Mouse (Mus musculus): ENCODE results near the gene Sntb2. TPM values are rescaled to one million over a fixed set of nuclear protein-coding genes. Genes with fewer than 3 reads are reported as not detected.

Gene Sntb2
- 6.9 and 8.9 TPM in 2 replicates for polyA plus RNA-seq (2016; fragmentation: Nextera tagmentation; extraction: Ambion mirVana)

GRCm38 (mm10) chr8:106935324-106935869 lies at the start of gene Sntb2:
Gene Sntb2 (plus strand): TSS chr8:106935750.
- ATAC-seq (ENCODE audit: low FRiP score): peak; percentile 89
- WGBS: under 1% methylated on average over 41 of the region's 41 CpGs
- peak within 1 kb of the TSS; percentile 78 for H3K4me2 ChIP-seq

GRCm38 (mm10) chr8:106887336-106888189 lies 48.0 kb upstream of the Sntb2 start:
- Histone ChIP-seq H3K9me3 (no peaks in the 10 kb centered on the region), H3K4me1 (peaks cover 14% of the 10 kb centered on the region), H3K27ac (no peak overlapping the region), H3K36me3 (replicated peaks) (peaks cover 43% of the 10 kb centered on the region), H3K4me3 (replicated peaks) (no peak overlapping the region), H3K9ac (no peak overlapping the region), H3K27me3 (no peaks in the 10 kb centered on the region), H3K4me2 (no peak overlapping the region)
- ATAC-seq (ENCODE audit: low FRiP score): peak; percentile 66; the same call in 1 of the 2 replicates
- WGBS: 49% methylated on average over 5 of the region's 5 CpGs

More at GRCm38 (mm10) chr8:106935324-106935869, at the start of gene Sntb2:
- Histone ChIP-seq H3K4me1 (peaks cover 31% of the 10 kb centered on the region), H3K9me3 (no peaks in the 10 kb centered on the region), H3K27me3 (peaks cover 36% of the 10 kb centered on the region), H3K4me3 (replicated peaks) (peak within 1 kb of the TSS; percentile 69), H3K9ac (peak within 1 kb of the TSS; percentile 81), H3K27ac (peak within 1 kb of the TSS; percentile 93), H3K36me3 (replicated peaks) (no peaks in the 10 kb centered on the region)

GRCm38 (mm10) chr8:106888803-106889202 lies 46.7 kb upstream of the Sntb2 start:
- Histone ChIP-seq H3K9ac (no peak overlapping the region), H3K36me3 (replicated peaks) (peaks cover 31% of the 10 kb centered on the region), H3K4me1 (peaks cover 14% of the 10 kb centered on the region), H3K27me3 (no peaks in the 10 kb centered on the region), H3K9me3 (no peaks in the 10 kb centered on the region), H3K4me2 (no peak overlapping the region), H3K4me3 (replicated peaks) (no peak overlapping the region), H3K27ac (no peak overlapping the region)
- 90% methylated on average over 3 of the region's 3 CpGs for WGBS
- no peak for ATAC-seq (ENCODE audit: low FRiP score)

- WGBS: under 1% methylated on average over 15 of the region's 15 CpGs
- peak overlapping the region; percentile 97 for H3K27ac ChIP-seq
Observed at GRCm38 (mm10) chr8:106892210-106892805, 43.2 kb upstream of the Sntb2 start.

GRCm38 (mm10) chr8:106892806-106893451 lies 42.6 kb upstream of the Sntb2 start:
- peak overlapping the region; percentile 96 for H3K9ac ChIP-seq
- peak overlapping the region; percentile 75 for H3K4me2 ChIP-seq
- 1% methylated on average over 48 of the region's 57 CpGs for WGBS
- peaks cover 22% of the 10 kb centered on the region for H3K36me3 ChIP-seq (replicated peaks)
- H3K27ac ChIP-seq: peak overlapping the region; percentile 97
- no peaks in the 10 kb centered on the region for H3K9me3 ChIP-seq
- H3K4me3 ChIP-seq (replicated peaks): peak overlapping the region; percentile 94
- H3K4me1 ChIP-seq: peaks cover 25% of the 10 kb centered on the region
- H3K27me3 ChIP-seq: no peaks in the 10 kb centered on the region
- ATAC-seq (ENCODE audit: low FRiP score): peak; percentile 86

More at GRCm38 (mm10) chr8:106892210-106892805, 43.2 kb upstream of the Sntb2 start:
- no peak for ATAC-seq (ENCODE audit: low FRiP score)
- Histone ChIP-seq H3K4me3 (replicated peaks) (peak overlapping the region; percentile 94), H3K36me3 (replicated peaks) (peaks cover 19% of the 10 kb centered on the region), H3K9me3 (no peaks in the 10 kb centered on the region), H3K9ac (peak overlapping the region; percentile 96), H3K4me1 (peaks cover 25% of the 10 kb centered on the region), H3K4me2 (peak overlapping the region; percentile 75), H3K27me3 (no peaks in the 10 kb centered on the region)

GRCm38 (mm10) chr8:106893481-106894156 lies 41.9 kb upstream of the Sntb2 start, which contains the start of gene Utp4:
Gene Utp4 (plus strand): TSS chr8:106893636.
- H3K27me3 ChIP-seq: no peaks in the 10 kb centered on the region
- peak within 1 kb of the TSS; percentile 75 for H3K4me2 ChIP-seq
- peaks cover 29% of the 10 kb centered on the region for H3K36me3 ChIP-seq (replicated peaks)
- ATAC-seq (ENCODE audit: low FRiP score): peak; percentile 95
- peaks cover 25% of the 10 kb centered on the region for H3K4me1 ChIP-seq
- H3K4me3 ChIP-seq (replicated peaks): peak within 1 kb of the TSS; percentile 94
- peak within 1 kb of the TSS; percentile 97 for H3K27ac ChIP-seq
- peak within 1 kb of the TSS; percentile 96 for H3K9ac ChIP-seq
- no peaks in the 10 kb centered on the region for H3K9me3 ChIP-seq
- WGBS: under 1% methylated on average over 63 of the region's 63 CpGs

- no peak overlapping the region for H3K27ac ChIP-seq
- no peak overlapping the region for H3K4me3 ChIP-seq (replicated peaks)
- no peak overlapping the region for H3K4me2 ChIP-seq
- WGBS: 95% methylated on average over 5 of the region's 5 CpGs
- ATAC-seq (ENCODE audit: low FRiP score): no peak
- peaks cover 5% of the 10 kb centered on the region for H3K4me1 ChIP-seq
- peaks cover 85% of the 10 kb centered on the region for H3K36me3 ChIP-seq (replicated peaks)
- no peaks in the 10 kb centered on the region for H3K9me3 ChIP-seq
- H3K27me3 ChIP-seq: no peaks in the 10 kb centered on the region
- no peak overlapping the region for H3K9ac ChIP-seq
Observed at GRCm38 (mm10) chr8:106899473-106899872, 36.1 kb upstream of the Sntb2 start.

- Histone ChIP-seq H3K27me3 (no peaks in the 10 kb centered on the region), H3K9me3 (no peaks in the 10 kb centered on the region), H3K4me1 (no peaks in the 10 kb centered on the region), H3K4me2 (no peak overlapping the region), H3K27ac (no peak overlapping the region), H3K36me3 (replicated peaks) (peaks cover 83% of the 10 kb centered on the region), H3K4me3 (replicated peaks) (no peak overlapping the region), H3K9ac (no peak overlapping the region)
- WGBS: 92% methylated on average over 17 of the region's 17 CpGs
- no peak for ATAC-seq (ENCODE audit: low FRiP score)
Observed at GRCm38 (mm10) chr8:106905727-106906480, 29.6 kb upstream of the Sntb2 start.

GRCm38 (mm10) chr8:106906635-106907034 lies 28.9 kb upstream of the Sntb2 start:
- H3K9ac ChIP-seq: no peak overlapping the region
- peaks cover 80% of the 10 kb centered on the region for H3K36me3 ChIP-seq (replicated peaks)
- H3K27ac ChIP-seq: no peak overlapping the region
- H3K27me3 ChIP-seq: no peaks in the 10 kb centered on the region
- ATAC-seq (ENCODE audit: low FRiP score): no peak
- no peaks in the 10 kb centered on the region for H3K4me1 ChIP-seq
- no peak overlapping the region for H3K4me2 ChIP-seq
- no peaks in the 10 kb centered on the region for H3K9me3 ChIP-seq
- no peak overlapping the region for H3K4me3 ChIP-seq (replicated peaks)
- 94% methylated on average over 6 of the region's 6 CpGs for WGBS

GRCm38 (mm10) chr8:106907450-106907849 lies 28.1 kb upstream of the Sntb2 start:
- H3K4me2 ChIP-seq: no peak overlapping the region
- H3K27ac ChIP-seq: no peak overlapping the region
- no peaks in the 10 kb centered on the region for H3K9me3 ChIP-seq
- H3K4me1 ChIP-seq: no peaks in the 10 kb centered on the region
- no peak overlapping the region for H3K4me3 ChIP-seq (replicated peaks)
- H3K27me3 ChIP-seq: no peaks in the 10 kb centered on the region
- peaks cover 79% of the 10 kb centered on the region for H3K36me3 ChIP-seq (replicated peaks)
- no peak overlapping the region for H3K9ac ChIP-seq
- 89% methylated on average over 6 of the region's 6 CpGs for WGBS
- ATAC-seq (ENCODE audit: low FRiP score): no peak

- 89% methylated on average over 7 of the region's 7 CpGs for WGBS
- Histone ChIP-seq H3K36me3 (replicated peaks) (peaks cover 76% of the 10 kb centered on the region), H3K27me3 (no peaks in the 10 kb centered on the region), H3K9me3 (no peaks in the 10 kb centered on the region), H3K9ac (no peak overlapping the region), H3K4me3 (replicated peaks) (no peak overlapping the region), H3K4me1 (no peaks in the 10 kb centered on the region), H3K4me2 (no peak overlapping the region), H3K27ac (no peak overlapping the region)
- ATAC-seq (ENCODE audit: low FRiP score): no peak
Observed at GRCm38 (mm10) chr8:106908291-106908690, 27.3 kb upstream of the Sntb2 start.
